Mouse (Mus musculus): ENCODE measurements around the gene Aip. TPM values are rescaled to one million over a fixed set of nuclear protein-coding genes. Genes with fewer than 3 reads are reported as not detected.
A peak's percentile ranks its signal among the peaks of the same experiment; 100 is the strongest.
"Not testable (repeated sequence)": the region's sequence is repeated elsewhere in the genome, so short reads cannot be mapped to it uniquely, and the experiment has no call there.

The Aip gene
- polyA plus RNA-seq, 1 experiment from 2014 or later: 110 TPM

GRCm38 (mm10) chr19:4130106-4130505, 4.4 kb upstream of the Aip start:
- no peaks in the 10 kb centered on the region for H3K9me3 ChIP-seq (ENCODE audit: control insufficient read depth, low read length)
- no peak overlapping the region for H3K4me3 ChIP-seq (ENCODE audit: low read depth, low read length)
- no peak for ATAC-seq (ENCODE audit: low read depth)
- WGBS: 90% methylated on average over 4 of the region's 4 CpGs
- H3K36me3 ChIP-seq (ENCODE audit: control insufficient read depth, insufficient read depth, low read length): peaks cover 38% of the 10 kb centered on the region
- H3K27me3 ChIP-seq (ENCODE audit: control insufficient read depth, insufficient read depth, low read length): no peaks in the 10 kb centered on the region
- H3K4me2 ChIP-seq (ENCODE audit: low read depth, low read length): no peak overlapping the region
- no peak overlapping the region for H3K9ac ChIP-seq (replicated peaks; ENCODE audit: low read depth, low read length)
- H3K27ac ChIP-seq (ENCODE audit: low read depth, low read length): no peak overlapping the region
- H3K4me1 ChIP-seq (ENCODE audit: control insufficient read depth, insufficient read depth, low read length): peaks cover 6% of the 10 kb centered on the region

GRCm38 (mm10) chr19:4129462-4129861, 3.8 kb upstream of the Aip start:
- Histone ChIP-seq H3K27ac (ENCODE audit: low read depth, low read length) (no peak overlapping the region), H3K9ac (replicated peaks; ENCODE audit: low read depth, low read length) (no peak overlapping the region), H3K27me3 (ENCODE audit: control insufficient read depth, insufficient read depth, low read length) (no peaks in the 10 kb centered on the region), H3K4me1 (ENCODE audit: control insufficient read depth, insufficient read depth, low read length) (peaks cover 6% of the 10 kb centered on the region), H3K4me3 (ENCODE audit: low read depth, low read length) (no peak overlapping the region), H3K4me2 (ENCODE audit: low read depth, low read length) (no peak overlapping the region), H3K36me3 (ENCODE audit: control insufficient read depth, insufficient read depth, low read length) (peaks cover 38% of the 10 kb centered on the region), H3K9me3 (ENCODE audit: control insufficient read depth, low read length) (no peaks in the 10 kb centered on the region)
- WGBS: 96% methylated on average over 7 of the region's 7 CpGs
- no peak for ATAC-seq (ENCODE audit: low read depth)

- Histone ChIP-seq H3K9me3 (ENCODE audit: control insufficient read depth, low read length) (no peaks in the 10 kb centered on the region), H3K9ac (replicated peaks; ENCODE audit: low read depth, low read length) (peak overlapping the region; percentile 78), H3K36me3 (ENCODE audit: control insufficient read depth, insufficient read depth, low read length) (peaks cover 28% of the 10 kb centered on the region), H3K4me2 (ENCODE audit: low read depth, low read length) (peak overlapping the region; percentile 56), H3K27ac (ENCODE audit: low read depth, low read length) (no peak overlapping the region), H3K4me3 (ENCODE audit: low read depth, low read length) (peak overlapping the region; percentile 68), H3K4me1 (ENCODE audit: control insufficient read depth, insufficient read depth, low read length) (peaks cover 6% of the 10 kb centered on the region), H3K27me3 (ENCODE audit: control insufficient read depth, insufficient read depth, low read length) (no peaks in the 10 kb centered on the region)
- ATAC-seq (ENCODE audit: low read depth): no peak
- 67% methylated on average over 7 of the region's 7 CpGs for WGBS
These were observed 1.3 kb upstream of the Aip start for GRCm38 (mm10) chr19:4126759-4127495.

- Histone ChIP-seq H3K4me1 (ENCODE audit: control insufficient read depth, insufficient read depth, low read length) (peaks cover 12% of the 10 kb centered on the region), H3K27ac (ENCODE audit: low read depth, low read length) (peak overlapping the region; percentile 34; the same call in 1 of the 2 replicates), H3K36me3 (ENCODE audit: control insufficient read depth, insufficient read depth, low read length) (peaks cover 17% of the 10 kb centered on the region), H3K4me3 (ENCODE audit: low read depth, low read length) (peak overlapping the region; percentile 68), H3K4me2 (ENCODE audit: low read depth, low read length) (peak overlapping the region; percentile 56), H3K9ac (replicated peaks; ENCODE audit: low read depth, low read length) (peak overlapping the region; percentile 78)
- H3K9me3 ChIP-seq (ENCODE audit: control insufficient read depth, low read length); H3K27me3 ChIP-seq (ENCODE audit: control insufficient read depth, insufficient read depth, low read length); ATAC-seq (ENCODE audit: low read depth): not testable (repeated sequence)
- WGBS: 24% methylated on average over 4 of the region's 4 CpGs
These were observed 390 bp downstream of the Aip start for GRCm38 (mm10) chr19:4125268-4125667.

GRCm38 (mm10) chr19:4124432-4124831, 1.2 kb downstream of the Aip start:
- Histone ChIP-seq H3K4me3 (ENCODE audit: low read depth, low read length) (no peak overlapping the region), H3K9ac (replicated peaks; ENCODE audit: low read depth, low read length) (no peak overlapping the region), H3K9me3 (ENCODE audit: control insufficient read depth, low read length) (no peaks in the 10 kb centered on the region), H3K27me3 (ENCODE audit: control insufficient read depth, insufficient read depth, low read length) (no peaks in the 10 kb centered on the region), H3K36me3 (ENCODE audit: control insufficient read depth, insufficient read depth, low read length) (peaks cover 10% of the 10 kb centered on the region; the same call in 1 of the 2 replicates), H3K27ac (ENCODE audit: low read depth, low read length) (no peak overlapping the region), H3K4me1 (ENCODE audit: control insufficient read depth, insufficient read depth, low read length) (peaks cover 13% of the 10 kb centered on the region), H3K4me2 (ENCODE audit: low read depth, low read length) (no peak overlapping the region)
- WGBS: 89% methylated on average over 4 of the region's 4 CpGs
- no peak for ATAC-seq (ENCODE audit: low read depth)

- no peak overlapping the region for H3K27ac ChIP-seq (ENCODE audit: low read depth, low read length)
- no peak for ATAC-seq (ENCODE audit: low read depth)
These were observed 3.0 kb downstream of the Aip start for GRCm38 (mm10) chr19:4122411-4123370.

GRCm38 (mm10) chr19:4121896-4122295, 3.8 kb downstream of the Aip start:
- not testable (repeated sequence) for H3K9ac ChIP-seq (replicated peaks; ENCODE audit: low read depth, low read length); H3K27ac ChIP-seq (ENCODE audit: low read depth, low read length); ATAC-seq (ENCODE audit: low read depth); H3K4me2 ChIP-seq (ENCODE audit: low read depth, low read length); H3K27me3 ChIP-seq (ENCODE audit: control insufficient read depth, insufficient read depth, low read length); H3K9me3 ChIP-seq (ENCODE audit: control insufficient read depth, low read length); H3K36me3 ChIP-seq (ENCODE audit: control insufficient read depth, insufficient read depth, low read length); H3K4me3 ChIP-seq (ENCODE audit: low read depth, low read length)
- 56% methylated on average over 6 of the region's 6 CpGs for WGBS
- peaks cover 10% of the 10 kb centered on the region for H3K4me1 ChIP-seq (ENCODE audit: control insufficient read depth, insufficient read depth, low read length)

More at GRCm38 (mm10) chr19:4122411-4123370, 3.0 kb downstream of the Aip start:
- no peaks in the 10 kb centered on the region for H3K27me3 ChIP-seq (ENCODE audit: control insufficient read depth, insufficient read depth, low read length)
- no peak overlapping the region for H3K9ac ChIP-seq (replicated peaks; ENCODE audit: low read depth, low read length)
- WGBS: 87% methylated on average over 7 of the region's 7 CpGs
- H3K4me1 ChIP-seq (ENCODE audit: control insufficient read depth, insufficient read depth, low read length): peaks cover 13% of the 10 kb centered on the region
- H3K4me2 ChIP-seq (ENCODE audit: low read depth, low read length): no peak overlapping the region
- H3K36me3 ChIP-seq (ENCODE audit: control insufficient read depth, insufficient read depth, low read length): no peaks in the 10 kb centered on the region
- no peak overlapping the region for H3K4me3 ChIP-seq (ENCODE audit: low read depth, low read length)
- H3K9me3 ChIP-seq (ENCODE audit: control insufficient read depth, low read length): no peaks in the 10 kb centered on the region

- peak; percentile 84 for ATAC-seq (ENCODE audit: low read depth)
- no peaks in the 10 kb centered on the region for H3K9me3 ChIP-seq (ENCODE audit: control insufficient read depth, low read length)
- 4% methylated on average over 38 of the region's 38 CpGs for WGBS
These were observed 4.4 kb downstream of the Aip start for GRCm38 (mm10) chr19:4121097-4121805.

More at GRCm38 (mm10) chr19:4121097-4121805, 4.4 kb downstream of the Aip start:
- Histone ChIP-seq H3K4me1 (ENCODE audit: control insufficient read depth, insufficient read depth, low read length) (peaks cover 6% of the 10 kb centered on the region; the same call in 1 of the 2 replicates), H3K4me3 (ENCODE audit: low read depth, low read length) (peak overlapping the region; percentile 40), H3K36me3 (ENCODE audit: control insufficient read depth, insufficient read depth, low read length) (peaks cover 4% of the 10 kb centered on the region; the same call in 1 of the 2 replicates), H3K27ac (ENCODE audit: low read depth, low read length) (peak overlapping the region; percentile 76; the same call in 1 of the 2 replicates), H3K4me2 (ENCODE audit: low read depth, low read length) (peak overlapping the region; percentile 41), H3K27me3 (ENCODE audit: control insufficient read depth, insufficient read depth, low read length) (no peaks in the 10 kb centered on the region), H3K9ac (replicated peaks; ENCODE audit: low read depth, low read length) (peak overlapping the region; percentile 43; the same call in 1 of the 2 replicates)

Data from neural tube, embryonic 14.5 days (tissue).